Mouse (Mus musculus) MEL (cell line): ENCODE data around the gene Obox1. TPM values are rescaled to one million over a fixed set of nuclear protein-coding genes. Genes with fewer than 3 reads are reported as not detected.
A peak's percentile ranks its signal among the peaks of the same experiment; 100 is the strongest.
"Not testable (repeated sequence)": the region's sequence is repeated elsewhere in the genome, so short reads cannot be mapped to it uniquely, and the experiment has no call there.

Experiments used
- DNase-seq: peaks from one replicate; pipeline ENCODE4 v3.0.0; 2011; ENCODE audit warnings: low read depth, low spot score
- H3K27ac ChIP-seq: 2 replicates; pipeline ENCODE4 v1.5.1; 2012; ENCODE audit warnings: low read depth, mild to moderate bottlenecking, control low read depth, low read length, moderate library complexity; ENCODE audit not compliant: control insufficient read depth
- H3K27me3 ChIP-seq, 2 experiments: fragments of 150-350 bp in 1 of 2; sonication (generic) in 1 of 2; 2 replicates each; pipeline ENCODE4 v1.6.1; 2012; ENCODE audit warnings: low read length in 2 of 2, mild to moderate bottlenecking in 2 of 2, improper control_type of control experiment in 1 of 2, moderate library complexity in 1 of 2; ENCODE audit not compliant: insufficient read depth in 2 of 2, control insufficient read depth in 1 of 2
- H3K36me3 ChIP-seq, 2 experiments: 2 replicates each; pipeline ENCODE4 v1.6.1; 2012 to 2014; ENCODE audit warnings: low read length in 2 of 2, improper control_type of control experiment in 1 of 2, inconsistent platforms in 1 of 2, mild to moderate bottlenecking in 1 of 2; ENCODE audit not compliant: insufficient read depth in 2 of 2, control insufficient read depth in 1 of 2
- H3K4me1 ChIP-seq, 2 experiments: fragments of 150-350 bp in 1 of 2; sonication (generic) in 1 of 2; 2 replicates each; pipeline ENCODE4 v1.6.1; 2012; ENCODE audit warnings: low read length in 2 of 2, improper control_type of control experiment in 1 of 2, mild to moderate bottlenecking in 1 of 2; ENCODE audit not compliant: insufficient read depth in 2 of 2, control insufficient read depth in 1 of 2
- H3K4me3 ChIP-seq, 2 experiments: fragments of 150-350 bp in 1 of 2; sonication (generic) in 1 of 2; 2 replicates each; pipeline ENCODE4 v1.5.1; 2012; ENCODE audit warnings: low read depth in 2 of 2, low read length in 2 of 2, mild to moderate bottlenecking in 2 of 2, moderate library complexity in 2 of 2, control low read depth in 1 of 2, improper control_type of control experiment in 1 of 2; ENCODE audit not compliant: control insufficient read depth in 1 of 2, insufficient read depth in 1 of 2
- H3K79me2 ChIP-seq: 2 replicates; pipeline ENCODE4 v1.6.1; 2012; ENCODE audit warnings: mild to moderate bottlenecking, low read length, moderate library complexity; ENCODE audit not compliant: control insufficient read depth, poor library complexity, insufficient read depth
- H3K9ac ChIP-seq: 2 replicates; pipeline ENCODE4 v1.6.1; 2012; ENCODE audit warnings: low read depth, mild to moderate bottlenecking, control low read depth, low read length, moderate library complexity; ENCODE audit not compliant: control insufficient read depth, poor library complexity, severe bottlenecking
- H3K9me3 ChIP-seq: fragments of 150-350 bp; sonication (generic); replicated peaks from 2 replicates; pipeline ENCODE4 v1.6.1; 2012; ENCODE audit warnings: mild to moderate bottlenecking, low read length, improper control_type of control experiment, moderate library complexity; ENCODE audit not compliant: insufficient read depth
- polyA plus RNA-seq, 2 experiments: library from polyadenylated mRNA; stranded (reverse) in 1 of 2; unstranded in 1 of 2; fragments of >175 nt in 1 of 2; fragments of >200 nt in 1 of 2; gene quantifications; 2 replicates each; pipeline versions ENCODE4 v1.2.1 to v1.2.4; 2012; ENCODE audit warnings: low replicate concordance in 2 of 2, low read depth in 1 of 2; ENCODE audit not compliant: insufficient read length in 2 of 2, insufficient read depth in 1 of 2, missing spikeins in 1 of 2
- total RNA-seq: library from RNA; depleted of rRNA; stranded (reverse); fragments of 300-350 nt; gene quantifications from 2 replicates; pipeline ENCODE4 v1.2.3, GENCODE M21; 2012; rRNA removed

The Obox1 gene
- total RNA-seq: not detected in 2 replicates
- polyA plus RNA-seq: not detected

DNA sequence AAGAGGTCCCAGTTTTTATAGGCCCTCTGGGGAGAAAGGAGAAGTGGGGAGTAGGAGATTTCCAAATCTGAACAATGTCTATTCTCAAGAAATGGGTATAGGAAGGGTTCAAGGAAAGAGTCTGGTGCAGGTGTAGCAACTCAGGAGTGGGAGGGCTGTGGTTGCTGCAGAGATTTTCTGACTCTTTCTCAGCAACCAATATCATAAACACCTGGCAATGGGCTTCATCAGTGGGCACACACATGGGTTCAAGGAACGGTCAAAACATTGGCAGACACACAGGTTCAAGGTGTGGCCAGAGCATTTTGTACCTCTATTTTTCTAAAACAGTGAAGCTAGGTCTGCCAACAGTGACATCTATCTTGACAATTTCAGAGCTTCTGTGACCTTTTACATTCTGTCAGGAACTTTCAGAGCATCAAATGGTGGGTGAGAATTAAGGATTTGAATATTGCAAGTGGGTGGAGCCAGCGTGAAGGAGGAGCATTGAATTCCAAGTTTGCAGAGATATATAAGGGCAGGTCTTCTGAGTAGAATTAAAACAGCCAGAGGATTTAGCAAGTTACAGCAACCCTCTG, at the start of gene Obox1, which contains the start of gene Obox2:
Gene Obox1, plus strand, starts transcription at position 528 of the 578 bp plus-strand sequence.
Gene Obox2, plus strand, starts transcription at position 301 of the 578 bp plus-strand sequence.
- not testable (repeated sequence) for H3K27ac ChIP-seq, H3K4me1 ChIP-seq, H3K4me3 ChIP-seq, H3K36me3 ChIP-seq, H3K79me2 ChIP-seq, H3K27me3 ChIP-seq, H3K9ac ChIP-seq, H3K9me3 ChIP-seq, DNase-seq

DNA sequence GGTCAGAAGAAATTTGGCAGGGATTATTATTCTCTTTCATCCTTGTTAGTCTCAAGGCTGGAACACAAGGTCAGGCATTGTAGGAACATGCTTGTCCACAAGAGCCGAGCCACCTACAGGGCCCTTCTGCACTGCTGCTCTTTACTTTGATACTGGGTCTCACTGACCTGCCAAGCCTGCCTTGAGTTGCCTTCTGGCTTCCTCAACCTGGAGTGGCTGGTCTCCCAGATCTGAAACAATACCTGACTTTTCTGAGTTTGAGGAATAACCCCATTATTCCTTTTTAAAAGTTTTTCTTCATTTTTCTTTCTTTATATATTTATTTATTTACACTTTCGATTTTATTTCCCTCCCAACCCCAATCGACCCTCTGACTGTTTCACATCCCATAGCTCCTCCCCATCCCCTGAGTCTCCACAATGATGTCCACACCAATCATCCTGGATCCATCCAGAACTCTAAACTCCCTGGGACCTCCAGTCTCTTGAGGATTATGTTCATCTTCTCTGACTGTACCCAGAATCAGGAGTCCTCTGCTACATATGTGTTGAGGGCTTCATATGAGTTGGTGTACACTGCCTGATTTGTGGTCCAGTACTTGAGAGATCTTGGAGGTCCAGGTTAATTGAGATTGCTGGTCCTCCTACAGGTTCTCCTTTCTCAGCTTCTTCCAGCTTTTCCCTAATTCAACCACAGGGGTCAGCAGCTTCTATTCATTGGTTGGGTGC, 10.6 kb downstream of the Obox1 start:
- not testable (repeated sequence) for H3K9me3 ChIP-seq, H3K36me3 ChIP-seq, H3K9ac ChIP-seq, H3K27ac ChIP-seq, H3K4me1 ChIP-seq, H3K4me3 ChIP-seq, H3K79me2 ChIP-seq, H3K27me3 ChIP-seq
- peak; percentile 0 for DNase-seq

DNA sequence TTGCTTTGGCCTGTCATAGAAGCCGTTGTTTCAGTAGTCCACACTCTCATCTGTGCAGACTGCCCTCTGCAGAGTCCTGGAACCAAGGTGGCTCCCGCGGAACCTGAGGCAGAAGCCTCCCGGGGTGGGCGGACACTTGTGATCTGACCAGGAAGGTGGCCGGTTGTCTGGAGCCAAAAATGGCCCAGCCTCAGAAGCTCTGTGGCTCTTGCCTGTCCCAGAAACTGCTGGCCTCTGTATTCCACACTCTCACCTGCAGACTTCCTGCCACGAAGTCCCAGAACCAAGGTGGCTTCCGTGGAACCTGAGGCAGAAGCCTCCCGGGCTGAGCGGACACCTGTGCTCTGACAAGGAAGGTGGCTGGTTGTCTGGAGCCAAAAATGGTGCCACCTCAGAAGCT, 18.1 kb downstream of the Obox1 start:
- H3K27ac ChIP-seq, H3K9ac ChIP-seq, DNase-seq, H3K4me1 ChIP-seq, H3K79me2 ChIP-seq, H3K27me3 ChIP-seq, H3K4me3 ChIP-seq, H3K36me3 ChIP-seq, H3K9me3 ChIP-seq: not testable (repeated sequence)

DNA sequence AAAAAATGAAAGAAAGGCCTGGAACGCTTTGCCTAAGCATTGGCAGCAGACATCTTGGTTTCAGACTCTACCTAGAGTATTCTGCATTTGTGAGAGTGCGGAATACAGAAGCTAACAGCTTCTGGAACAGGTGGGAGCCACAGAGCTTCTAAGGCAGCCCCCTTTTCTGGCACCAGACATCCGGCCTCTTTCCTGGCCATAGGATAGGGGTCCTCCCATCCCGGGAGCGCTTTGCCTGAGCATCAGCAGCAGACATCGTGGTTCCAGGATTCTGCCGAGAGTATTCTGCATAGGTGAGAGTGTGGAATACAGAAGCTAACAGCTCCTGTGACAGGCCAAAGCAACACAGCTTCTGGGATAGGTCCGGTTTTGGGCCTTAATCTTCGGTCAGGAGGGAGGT, 29.3 kb downstream of the Obox1 start:
- not testable (repeated sequence) for H3K9me3 ChIP-seq, H3K4me1 ChIP-seq, H3K9ac ChIP-seq, H3K4me3 ChIP-seq, H3K27me3 ChIP-seq, H3K79me2 ChIP-seq, DNase-seq, H3K36me3 ChIP-seq, H3K27ac ChIP-seq

DNA sequence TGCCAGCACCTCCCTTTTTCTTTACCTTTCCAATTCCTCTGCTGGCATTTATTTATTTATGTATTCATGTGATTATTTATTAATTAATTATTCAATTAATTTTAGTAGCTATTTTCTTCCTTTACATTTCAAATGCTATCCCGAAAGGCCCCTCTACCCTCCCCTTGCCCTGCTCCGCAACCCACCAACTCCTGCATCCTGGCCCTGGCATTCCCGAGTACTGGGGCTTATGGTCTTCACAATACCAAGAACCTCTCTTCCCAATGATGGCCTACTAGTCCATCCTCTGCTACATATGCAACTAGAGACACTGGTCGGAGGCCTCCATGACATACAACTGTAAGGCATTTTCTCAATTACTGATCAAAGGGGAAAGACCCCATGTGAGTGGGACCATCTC, 36.8 kb downstream of the Obox1 start:
- not testable (repeated sequence) for H3K27ac ChIP-seq, H3K4me1 ChIP-seq, H3K9me3 ChIP-seq, H3K27me3 ChIP-seq, H3K36me3 ChIP-seq, DNase-seq, H3K79me2 ChIP-seq, H3K4me3 ChIP-seq, H3K9ac ChIP-seq

DNA sequence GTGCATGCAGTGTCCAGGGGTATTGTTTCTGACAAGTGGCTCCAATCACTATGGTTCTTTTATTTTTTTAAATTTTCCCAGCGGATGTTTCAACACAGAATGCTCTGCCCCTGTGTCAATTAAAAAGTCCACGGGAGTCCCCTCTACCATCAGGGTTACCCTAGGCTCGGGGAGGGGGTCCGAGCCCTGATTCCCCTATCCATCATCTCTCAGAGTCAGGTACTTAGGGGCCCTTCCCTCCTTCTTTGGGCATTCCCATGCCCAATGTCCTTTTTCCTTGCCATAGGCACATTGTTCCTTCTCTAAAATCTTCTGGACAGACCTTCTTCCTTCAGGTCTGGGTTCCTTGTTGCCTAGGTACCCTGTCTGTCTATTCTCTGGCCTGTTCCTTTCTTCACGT, 120.7 kb downstream of the Obox1 start:
- not testable (repeated sequence) for DNase-seq, H3K4me3 ChIP-seq, H3K27me3 ChIP-seq, H3K27ac ChIP-seq, H3K9ac ChIP-seq, H3K9me3 ChIP-seq, H3K36me3 ChIP-seq, H3K79me2 ChIP-seq, H3K4me1 ChIP-seq
